Mouse (Mus musculus) lung, postnatal 0 days (tissue): Measurements from ENCODE around the gene Usp29. TPM values are rescaled to one million over a fixed set of nuclear protein-coding genes. Genes with fewer than 3 reads are reported as not detected.

Experiments
- ATAC-seq: fragments of 200-750 bp; cut with Nextera tagmentation; 2 replicates; pipeline ENCODE4 v1.8.0; 2017; ENCODE audit warnings: moderate library complexity
- DNase-seq: peaks from one replicate; pipeline ENCODE4 v3.0.0-alpha.2; 2016; ENCODE audit warnings: low spot score
- H3K27ac ChIP-seq: fragments of 300-500 bp; sonication (generic); 2 replicates; pipeline ENCODE4 v1.5.1; 2014; ENCODE audit warnings: antibody characterized with exemption, mild to moderate bottlenecking, low read length, mixed read lengths
- H3K27me3 ChIP-seq: fragments of 300-500 bp; sonication (generic); replicated peaks from 2 replicates; pipeline ENCODE4 v1.6.1; 2014; ENCODE audit warnings: low read length, mixed read lengths; ENCODE audit not compliant: insufficient read depth
- H3K36me3 ChIP-seq: fragments of 300-500 bp; sonication (generic); 2 replicates; pipeline ENCODE4 v1.6.1; 2014; ENCODE audit warnings: low read length, mixed read lengths; ENCODE audit not compliant: insufficient read depth
- H3K4me1 ChIP-seq: fragments of 300-500 bp; sonication (generic); 2 replicates; pipeline ENCODE4 v1.6.1; 2014; ENCODE audit warnings: antibody characterized with exemption, low read depth, low read length, mixed read lengths; ENCODE audit not compliant: insufficient read depth
- H3K4me2 ChIP-seq: fragments of 300-500 bp; sonication (generic); replicated peaks from 2 replicates; pipeline ENCODE4 v1.6.1; 2014; ENCODE audit warnings: low read depth, mild to moderate bottlenecking, low read length, moderate library complexity, mixed read lengths
- H3K4me3 ChIP-seq: fragments of 300-500 bp; sonication (generic); 2 replicates; pipeline ENCODE4 v1.5.1; 2014; ENCODE audit warnings: low read depth, low read length
- H3K9ac ChIP-seq: fragments of 300-500 bp; sonication (generic); replicated peaks from 2 replicates; pipeline ENCODE4 v1.6.1; 2014; ENCODE audit warnings: low read depth, mild to moderate bottlenecking
- H3K9me3 ChIP-seq: fragments of 300-500 bp; sonication (generic); 2 replicates; pipeline ENCODE4 v1.6.1; 2016; ENCODE audit warnings: low read length, mixed read lengths
- CTCF ChIP-seq: IDR thresholded peaks from 2 replicates; pipeline ENCODE4 v1.5.1; 2016; ENCODE audit warnings: antibody characterized with exemption, mild to moderate bottlenecking
- EP300 ChIP-seq: IDR thresholded peaks from 2 replicates; pipeline ENCODE4 v1.6.1; 2016; ENCODE audit warnings: antibody characterized with exemption, mild to moderate bottlenecking, control low read depth
- WGBS: fragments of 180-500 bp; shearing (Covaris S2); extraction: QIAGEN DNeasy Blood & Tissue Kit; methylation state at CpG from one replicate; pipeline ENCODE4 v1.1.7; 2014; 5-methylcytosine and 5-hydroxymethylcytosine counted together
- polyA plus RNA-seq: library from polyadenylated mRNA; unstranded; fragments of >200 nt; fragmentation: Nextera tagmentation; extraction: Ambion mirVana; gene quantifications from 2 replicates; pipeline ENCODE4 v1.2.1, GENCODE M21; 2015

Usp29 gene
- polyA plus RNA-seq, 1 experiment from 2014 or later = 1.1 TPM

DNA sequence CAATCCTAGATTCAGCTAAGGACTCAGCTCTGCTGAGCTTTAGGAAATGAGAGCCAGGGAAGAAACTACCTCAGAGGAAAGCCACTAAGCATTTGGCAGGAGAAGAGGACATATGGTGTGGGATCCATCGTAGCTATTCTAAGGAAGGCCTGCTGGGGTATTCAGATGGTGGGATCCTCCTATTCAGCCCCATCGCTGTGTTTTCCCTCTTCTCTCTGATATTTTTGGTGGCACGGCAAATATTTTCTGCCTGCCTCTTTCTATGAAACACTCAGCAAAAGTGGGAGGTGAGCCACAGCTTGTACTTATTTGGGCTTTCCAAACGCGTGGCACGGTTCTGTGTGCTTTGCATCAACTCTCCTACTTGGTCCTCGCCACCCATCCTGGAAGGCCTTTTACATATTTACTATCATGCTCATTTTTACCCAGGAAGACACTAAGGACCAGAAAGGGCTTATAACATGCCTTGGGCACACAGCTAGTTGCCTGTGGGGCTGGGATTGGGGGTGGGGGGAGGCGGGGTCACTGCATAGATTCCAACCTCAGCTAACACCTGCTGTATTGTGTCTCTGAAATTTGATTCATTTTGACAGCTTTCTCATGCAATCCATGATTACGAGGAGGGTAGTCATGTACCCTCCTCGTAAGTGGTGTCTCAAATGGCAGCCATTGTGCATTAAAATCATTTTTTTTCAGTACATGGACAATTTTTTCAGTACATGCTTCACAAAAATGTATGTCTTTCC lies 46.1 kb downstream of the Usp29 start:
- no peak for TF ChIP-seq CTCF
- 72% methylated on average over 10 of the region's 10 CpGs for WGBS
- Histone ChIP-seq H3K9me3 (no peaks in the 10 kb centered on the region), H3K4me1 (peaks cover 17% of the 10 kb centered on the region; the same call in 1 of the 2 replicates), H3K27me3 (no peaks in the 10 kb centered on the region), H3K4me2 (no peak overlapping the region), H3K27ac (no peak overlapping the region), H3K36me3 (no peaks in the 10 kb centered on the region), H3K4me3 (no peak overlapping the region), H3K9ac (no peak overlapping the region)
- no peak for DNase-seq
- no peak for ATAC-seq

DNA sequence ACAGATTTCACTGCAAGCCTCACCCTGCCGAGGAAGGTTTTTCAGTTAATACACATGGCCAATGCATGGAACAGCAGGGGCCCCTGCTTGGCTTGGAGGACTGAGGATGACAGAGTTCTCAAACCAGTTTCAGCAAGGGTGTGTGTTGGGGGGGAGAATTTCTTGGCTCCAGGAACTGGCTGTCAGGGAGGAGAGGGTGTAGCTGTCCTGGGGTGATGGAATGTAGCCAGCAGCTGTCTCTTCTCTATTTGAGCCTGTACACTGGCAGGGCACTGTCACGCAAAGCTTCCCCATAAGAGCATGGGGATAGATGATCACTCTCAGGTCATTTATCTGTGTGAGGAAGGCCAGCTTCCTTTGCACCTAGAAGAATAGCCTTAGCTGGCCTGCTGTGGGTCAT lies 46.7 kb downstream of the Usp29 start:
- no peak overlapping the region for H3K4me3 ChIP-seq
- H3K27ac ChIP-seq = peak overlapping the region; percentile 52
- peaks cover 17% of the 10 kb centered on the region; the same call in 1 of the 2 replicates for H3K4me1 ChIP-seq
- H3K36me3 ChIP-seq = no peaks in the 10 kb centered on the region
- TF ChIP-seq CTCF (no peak; the same call in 1 of the 2 replicates), EP300 (peak; percentile 48; the same call in 1 of the 2 replicates)
- peak; percentile 87 for DNase-seq
- ATAC-seq = peak; percentile 87
- H3K9me3 ChIP-seq = no peaks in the 10 kb centered on the region
- H3K27me3 ChIP-seq = no peaks in the 10 kb centered on the region
- no peak overlapping the region for H3K4me2 ChIP-seq
- H3K9ac ChIP-seq = no peak overlapping the region
- 15% methylated on average over 2 of the region's 2 CpGs for WGBS

- Histone ChIP-seq H3K27me3 (no peaks in the 10 kb centered on the region), H3K27ac (peak overlapping the region; percentile 52), H3K9ac (no peak overlapping the region), H3K4me3 (no peak overlapping the region), H3K4me1 (peaks cover 17% of the 10 kb centered on the region; the same call in 1 of the 2 replicates), H3K36me3 (no peaks in the 10 kb centered on the region), H3K9me3 (no peaks in the 10 kb centered on the region), H3K4me2 (no peak overlapping the region)
- 14% methylated on average over 4 of the region's 4 CpGs for WGBS
- peak; percentile 47 for ATAC-seq
- peak; percentile 37; the same call in 1 of the 2 replicates for TF ChIP-seq EP300
- TF ChIP-seq CTCF = no peak
- DNase-seq = peak; percentile 46
Measured at GRCm38 (mm10) chr7:6777689-6778088, 47.3 kb downstream of the Usp29 start.

GRCm38 (mm10) chr7:6779172-6779571 lies 48.8 kb downstream of the Usp29 start:
- Histone ChIP-seq H3K4me2 (no peak overlapping the region), H3K4me3 (no peak overlapping the region), H3K36me3 (no peaks in the 10 kb centered on the region), H3K9me3 (no peaks in the 10 kb centered on the region), H3K9ac (no peak overlapping the region), H3K27ac (no peak overlapping the region), H3K4me1 (peaks cover 19% of the 10 kb centered on the region; the same call in 1 of the 2 replicates), H3K27me3 (no peaks in the 10 kb centered on the region)
- ATAC-seq (peak; percentile 37), DNase-seq (peak; percentile 50)
- 50% methylated on average over 5 of the region's 5 CpGs for WGBS
- TF ChIP-seq CTCF (no peak), EP300 (peak; percentile 80)

- Histone ChIP-seq H3K4me2 (no peak overlapping the region), H3K27me3 (no peaks in the 10 kb centered on the region), H3K9ac (no peak overlapping the region), H3K36me3 (no peaks in the 10 kb centered on the region), H3K4me1 (peaks cover 27% of the 10 kb centered on the region; the same call in 1 of the 2 replicates), H3K4me3 (no peak overlapping the region), H3K27ac (peak overlapping the region; percentile 9; the same call in 1 of the 2 replicates), H3K9me3 (no peaks in the 10 kb centered on the region)
- no peak for TF ChIP-seq EP300
- no peak for TF ChIP-seq CTCF
- peak; percentile 60 for DNase-seq
- no peak for ATAC-seq
- WGBS = 18% methylated on average over 11 of the region's 11 CpGs
Measured at GRCm38 (mm10) chr7:6781541-6781940, 51.2 kb downstream of the Usp29 start.

- Histone ChIP-seq H3K4me2 (no peak overlapping the region), H3K27ac (peak overlapping the region; percentile 26; the same call in 1 of the 2 replicates), H3K27me3 (no peaks in the 10 kb centered on the region), H3K9me3 (no peaks in the 10 kb centered on the region), H3K36me3 (no peaks in the 10 kb centered on the region), H3K4me1 (peaks cover 10% of the 10 kb centered on the region; the same call in 1 of the 2 replicates), H3K4me3 (no peak overlapping the region), H3K9ac (no peak overlapping the region)
- TF ChIP-seq EP300 (no peak), CTCF (no peak)
- DNase-seq = peak; percentile 36
- ATAC-seq = peak; percentile 40
- WGBS = 12% methylated on average over 8 of the region's 8 CpGs
Measured at GRCm38 (mm10) chr7:6784340-6785073, 54.1 kb downstream of the Usp29 start.
